Mouse (Mus musculus) kidney, postnatal 0 days (tissue): ENCODE results near the gene Cdh13. TPM values are rescaled to one million over a fixed set of nuclear protein-coding genes. Genes with fewer than 3 reads are reported as not detected.

ENCODE experiments used
- ATAC-seq: fragments of 200-750 bp; cut with Nextera tagmentation; replicated peaks from 2 replicates; pipeline ENCODE4 v1.8.0; 2017; ENCODE audit warnings: low read depth, moderate number of reproducible peaks, moderate TSS enrichment, moderate library complexity; ENCODE audit not compliant: low FRiP score
- DNase-seq: peaks from one replicate; pipeline ENCODE4 v3.0.0-alpha.2; 2016; ENCODE audit warnings: low spot score
- H3K27ac ChIP-seq: fragments of 300-500 bp; sonication (generic); 2 replicates; pipeline ENCODE4 v1.5.1; 2014; ENCODE audit warnings: mild to moderate bottlenecking
- H3K27me3 ChIP-seq: fragments of 300-500 bp; sonication (generic); 2 replicates; pipeline ENCODE4 v1.6.1; 2014; ENCODE audit warnings: low read length, mixed read lengths; ENCODE audit not compliant: insufficient read depth
- H3K36me3 ChIP-seq: fragments of 300-500 bp; sonication (generic); 2 replicates; pipeline ENCODE4 v1.6.1; 2014; ENCODE audit warnings: low read length, mixed read lengths; ENCODE audit not compliant: insufficient read depth
- H3K4me1 ChIP-seq: fragments of 300-500 bp; sonication (generic); replicated peaks from 2 replicates; pipeline ENCODE4 v1.6.1; 2014; ENCODE audit warnings: antibody characterized with exemption, low read length, mixed read lengths; ENCODE audit not compliant: insufficient read depth
- H3K4me2 ChIP-seq: fragments of 300-500 bp; sonication (generic); 2 replicates; pipeline ENCODE4 v1.6.1; 2014; ENCODE audit warnings: mild to moderate bottlenecking, low read length, moderate library complexity, mixed read lengths
- H3K4me3 ChIP-seq: fragments of 300-500 bp; sonication (generic); replicated peaks from 2 replicates; pipeline ENCODE4 v1.5.1; 2014; ENCODE audit warnings: low read depth, low read length
- H3K9ac ChIP-seq: fragments of 300-500 bp; sonication (generic); 2 replicates; pipeline ENCODE4 v1.6.1; 2014; ENCODE audit warnings: low read depth, low read length
- H3K9me3 ChIP-seq: fragments of 300-500 bp; sonication (generic); replicated peaks from 2 replicates; pipeline ENCODE4 v1.6.1; 2016; ENCODE audit warnings: low read length, inconsistent platforms, mixed read lengths
- CTCF ChIP-seq: IDR thresholded peaks from 2 replicates; pipeline ENCODE4 v1.5.1; 2016; ENCODE audit warnings: antibody characterized with exemption, low read depth, mild to moderate bottlenecking, moderate library complexity
- WGBS: fragments of 180-500 bp; shearing (Covaris S2); extraction: QIAGEN DNeasy Blood & Tissue Kit; methylation state at CpG from one replicate; pipeline ENCODE4 v1.1.7; 2014; 5-methylcytosine and 5-hydroxymethylcytosine counted together
- polyA plus RNA-seq: library from polyadenylated mRNA; unstranded; fragments of >200 nt; fragmentation: Nextera tagmentation; extraction: Ambion mirVana; gene quantifications from 2 replicates; pipeline ENCODE4 v1.2.1, GENCODE M21; 2015

Gene Cdh13
- polyA plus RNA-seq, 1 experiment from 2014 or later, result 3.9 TPM

- no peaks in the 10 kb centered on the region for H3K4me1 ChIP-seq
- 19% methylated on average over 11 of the region's 11 CpGs for WGBS
- no peak overlapping the region for H3K9ac ChIP-seq
- ATAC-seq (no peak), DNase-seq (no peak)
- no peaks in the 10 kb centered on the region for H3K9me3 ChIP-seq
- no peak overlapping the region for H3K4me3 ChIP-seq
- H3K27ac ChIP-seq, result no peak overlapping the region
- no peaks in the 10 kb centered on the region for H3K36me3 ChIP-seq
- no peaks in the 10 kb centered on the region for H3K27me3 ChIP-seq
- H3K4me2 ChIP-seq, result no peak overlapping the region
- TF ChIP-seq CTCF, result no peak
Measured at GRCm38 (mm10) chr8:119020781-119021180, 737.2 kb downstream of the Cdh13 start.

- Histone ChIP-seq H3K36me3 (no peaks in the 10 kb centered on the region), H3K27ac (no peak overlapping the region), H3K9ac (no peak overlapping the region), H3K4me3 (no peak overlapping the region), H3K4me1 (no peaks in the 10 kb centered on the region), H3K4me2 (no peak overlapping the region), H3K9me3 (no peaks in the 10 kb centered on the region), H3K27me3 (no peaks in the 10 kb centered on the region)
- ATAC-seq, result no peak
- TF ChIP-seq CTCF, result no peak
- no peak for DNase-seq
- WGBS, result 81% methylated on average over 11 of the region's 11 CpGs
Measured at GRCm38 (mm10) chr8:119021478-119021877, 737.9 kb downstream of the Cdh13 start.

GRCm38 (mm10) chr8:119022301-119022870 is 738.9 kb downstream of the Cdh13 start:
- Histone ChIP-seq H3K27me3 (no peaks in the 10 kb centered on the region), H3K36me3 (no peaks in the 10 kb centered on the region), H3K9me3 (no peaks in the 10 kb centered on the region), H3K4me3 (no peak overlapping the region), H3K27ac (no peak overlapping the region), H3K4me1 (no peaks in the 10 kb centered on the region), H3K9ac (no peak overlapping the region), H3K4me2 (no peak overlapping the region)
- WGBS, result 69% methylated on average over 9 of the region's 9 CpGs
- TF ChIP-seq CTCF, result peak; percentile 43
- no peak for ATAC-seq
- peak; percentile 4 for DNase-seq

DNA sequence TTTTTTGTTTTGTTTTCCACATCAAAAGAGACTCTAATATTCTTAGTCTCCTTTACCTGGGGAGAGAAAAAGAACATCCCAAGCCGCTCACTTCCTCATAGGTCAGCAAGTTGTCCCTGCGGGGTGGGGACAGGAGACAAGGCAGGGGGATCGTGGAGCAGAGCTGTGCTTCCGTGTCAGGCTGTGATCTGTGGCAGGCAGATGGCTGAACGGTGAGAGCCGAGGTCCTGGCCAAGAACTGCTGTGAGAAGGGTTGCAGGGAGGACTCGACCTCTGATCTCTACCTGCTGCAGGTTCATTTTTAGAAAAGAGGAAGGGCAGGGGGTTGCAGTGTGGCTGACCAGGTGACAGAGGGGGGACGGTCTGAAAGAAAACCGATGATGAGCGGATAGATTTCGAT is 749.9 kb downstream of the Cdh13 start:
- DNase-seq (no peak), ATAC-seq (no peak)
- H3K4me2 ChIP-seq, result no peak overlapping the region
- 64% methylated on average over 11 of the region's 11 CpGs for WGBS
- TF ChIP-seq CTCF, result no peak
- H3K36me3 ChIP-seq, result no peaks in the 10 kb centered on the region
- no peaks in the 10 kb centered on the region for H3K27me3 ChIP-seq
- no peaks in the 10 kb centered on the region; the same call in 1 of the 2 replicates for H3K9me3 ChIP-seq
- H3K27ac ChIP-seq, result no peak overlapping the region
- H3K4me1 ChIP-seq, result no peaks in the 10 kb centered on the region
- H3K4me3 ChIP-seq, result no peak overlapping the region
- H3K9ac ChIP-seq, result no peak overlapping the region

- Histone ChIP-seq H3K27ac (no peak overlapping the region), H3K9ac (no peak overlapping the region), H3K27me3 (no peaks in the 10 kb centered on the region), H3K4me1 (no peaks in the 10 kb centered on the region), H3K36me3 (no peaks in the 10 kb centered on the region), H3K4me2 (no peak overlapping the region), H3K9me3 (no peaks in the 10 kb centered on the region; the same call in 1 of the 2 replicates), H3K4me3 (no peak overlapping the region)
- DNase-seq (no peak), ATAC-seq (no peak)
- WGBS, result 76% methylated on average over 3 of the region's 3 CpGs
- TF ChIP-seq CTCF, result no peak
Measured at GRCm38 (mm10) chr8:119034037-119034436, 750.5 kb downstream of the Cdh13 start.

DNA sequence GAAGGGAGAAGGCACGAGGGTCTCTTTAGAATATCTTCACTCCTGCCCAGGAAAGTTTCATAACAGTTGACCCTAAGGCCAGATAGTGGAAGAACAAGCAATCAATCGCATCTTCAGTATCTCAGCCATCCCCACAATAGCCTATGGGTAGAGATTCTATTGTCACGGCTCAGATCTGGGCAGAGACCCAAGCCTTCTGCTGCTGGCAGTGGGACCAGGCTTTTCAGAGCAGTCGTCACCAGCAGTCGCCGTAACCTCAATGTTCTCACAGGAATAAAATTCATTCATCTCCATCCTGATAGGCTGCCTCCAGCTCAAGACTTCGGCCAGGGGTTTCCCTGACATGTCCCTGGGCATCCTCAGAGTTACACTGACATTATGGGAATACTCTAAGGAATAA is 751.6 kb downstream of the Cdh13 start:
- WGBS, result 82% methylated on average over 7 of the region's 7 CpGs

DNA sequence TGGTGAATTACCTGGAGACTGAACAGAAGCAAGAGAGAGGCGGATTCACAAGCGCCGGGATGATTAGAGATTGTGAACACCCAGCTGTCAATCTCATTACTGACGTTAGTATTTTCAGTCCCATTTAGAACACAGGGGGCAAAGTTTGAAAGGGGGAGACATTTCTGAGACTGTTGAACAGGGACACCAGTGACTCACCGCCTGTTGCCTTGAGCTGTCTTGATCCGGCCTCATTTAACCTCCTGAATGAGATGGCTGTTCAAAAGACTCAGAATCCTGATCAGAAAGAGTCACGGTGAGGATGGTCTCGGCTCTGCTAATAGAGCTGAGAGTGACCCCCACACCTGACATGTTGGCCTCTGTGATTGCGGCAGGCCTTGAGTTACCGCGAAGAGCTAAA is 754.0 kb downstream of the Cdh13 start:
- H3K9me3 ChIP-seq, result no peaks in the 10 kb centered on the region
- TF ChIP-seq CTCF, result no peak
- H3K27ac ChIP-seq, result no peak overlapping the region
- 89% methylated on average over 11 of the region's 11 CpGs for WGBS
- no peaks in the 10 kb centered on the region for H3K36me3 ChIP-seq
- DNase-seq, result no peak
- no peak overlapping the region for H3K4me2 ChIP-seq
- no peak for ATAC-seq
- no peaks in the 10 kb centered on the region for H3K4me1 ChIP-seq
- H3K4me3 ChIP-seq, result no peak overlapping the region
- H3K9ac ChIP-seq, result no peak overlapping the region
- H3K27me3 ChIP-seq, result no peaks in the 10 kb centered on the region

More for the DNA sequence above, 751.6 kb downstream of the Cdh13 start:
- H3K4me2 ChIP-seq, result no peak overlapping the region
- TF ChIP-seq CTCF, result no peak
- H3K4me3 ChIP-seq, result no peak overlapping the region
- H3K4me1 ChIP-seq, result no peaks in the 10 kb centered on the region
- H3K9me3 ChIP-seq, result no peaks in the 10 kb centered on the region; the same call in 1 of the 2 replicates
- DNase-seq (no peak), ATAC-seq (no peak)
- H3K36me3 ChIP-seq, result no peaks in the 10 kb centered on the region
- no peaks in the 10 kb centered on the region for H3K27me3 ChIP-seq
- H3K27ac ChIP-seq, result no peak overlapping the region
- H3K9ac ChIP-seq, result no peak overlapping the region
